Mouse (Mus musculus) CD8-positive naive resting alpha-beta T cell, adult 2 months (primary cell): ENCODE data around the gene Patl2.
"Not testable (repeated sequence)": the region's sequence is repeated elsewhere in the genome, so short reads cannot be mapped to it uniquely, and the experiment has no call there.

ENCODE experiments used
- DNase-seq, 2 experiments: peaks; one replicate each; pipeline ENCODE4 v3.0.0; 2022; ENCODE audit warnings: low read depth in 2 of 2, low spot score in 2 of 2

The Patl2 gene

GRCm38 (mm10) chr2:122186106-122186505 lies at the start of gene Patl2, which contains the start of gene Terb2:
TSS of gene Patl2 (minus strand) at chr2:122186189.
TSS of gene Terb2 (plus strand) at chr2:122186272.
- DNase-seq, result no peak

- no peak for DNase-seq
These were observed 49.4 kb upstream of the Patl2 start for GRCm38 (mm10) chr2:122235425-122235824.

- DNase-seq, result peak; percentile 23 to 54
These were observed 48.8 kb upstream of the Patl2 start, which contains the start of gene Sord for GRCm38 (mm10) chr2:122234611-122235288. TSS of gene Sord (plus strand) at chr2:122234749.

GRCm38 (mm10) chr2:122233759-122234557 lies 48.0 kb upstream of the Patl2 start:
- no peak for DNase-seq

- no peak for DNase-seq
These were observed 47.4 kb upstream of the Patl2 start for GRCm38 (mm10) chr2:122233341-122233740.

- DNase-seq, result no peak
These were observed 45.6 kb upstream of the Patl2 start for GRCm38 (mm10) chr2:122231616-122232015.

GRCm38 (mm10) chr2:122230395-122230794 lies 44.4 kb upstream of the Patl2 start:
- no peak for DNase-seq

GRCm38 (mm10) chr2:122223654-122224053 lies 37.7 kb upstream of the Patl2 start:
- no peak for DNase-seq

- DNase-seq, result no peak
These were observed 36.3 kb upstream of the Patl2 start for GRCm38 (mm10) chr2:122222272-122222671.

GRCm38 (mm10) chr2:122221798-122222197 lies 35.8 kb upstream of the Patl2 start:
- no peak for DNase-seq

GRCm38 (mm10) chr2:122221378-122221777 lies 35.4 kb upstream of the Patl2 start:
- no peak for DNase-seq

- no peak for DNase-seq
These were observed 32.2 kb upstream of the Patl2 start for GRCm38 (mm10) chr2:122218234-122218633.

GRCm38 (mm10) chr2:122217075-122217474 lies 31.1 kb upstream of the Patl2 start:
- DNase-seq, result not testable (repeated sequence)

- DNase-seq, result no peak
These were observed 24.7 kb upstream of the Patl2 start for GRCm38 (mm10) chr2:122210534-122211228.

- no peak for DNase-seq
These were observed 20.6 kb upstream of the Patl2 start for GRCm38 (mm10) chr2:122206440-122207107.

GRCm38 (mm10) chr2:122201501-122201900 lies 15.5 kb upstream of the Patl2 start:
- DNase-seq, result no peak

GRCm38 (mm10) chr2:122194509-122194929 lies 8.5 kb upstream of the Patl2 start:
- DNase-seq, result no peak

GRCm38 (mm10) chr2:122191849-122192248 lies 5.9 kb upstream of the Patl2 start:
- DNase-seq, result no peak

- DNase-seq, result no peak
These were observed 762 bp upstream of the Patl2 start for GRCm38 (mm10) chr2:122186751-122187150.

GRCm38 (mm10) chr2:122185086-122185485 lies 903 bp downstream of the Patl2 start:
- DNase-seq, result no peak
